ENCODE assay signal across 17 mouse cellular contexts in genomic region chr15:88680931-88681330, GRCm38 (mm10). TPM values are rescaled to one million over a fixed set of nuclear protein-coding genes. Genes with fewer than 3 reads are reported as not detected.
DNase-seq lines count a peak whose midpoint lies in the region; ATAC-seq and TF ChIP-seq lines count a peak whose summit lies in the region.
"Had no signal": no experiment of that assay in that cellular context is flagged by ENCODE, and none has a peak within 500 bp of the region (broad histone marks: within the 10 kb centered on the region; RNA-seq: fewer than 3 reads in every experiment).

No protein-coding gene starts in this region.

- no peak for TF ChIP-seq EP300 in heart, adult 2 months (IDR thresholded peaks at IDR 0.05; ENCODE audit: insufficient read depth, low read depth, low read length)

- peak; percentile 17 for ATAC-seq in Patski
- ATAC-seq in erythroblast, adult 5-6 weeks (replicated peaks; ENCODE audit: low FRiP score, poor library complexity, severe bottlenecking), result no peak
- ATAC-seq: activated CD4-positive, CD25-positive, alpha-beta regulatory T cell, adult 4 months; forebrain, embryonic 13.5 days had no signal

- no peaks in the 10 kb centered on the region for H3K4me1 ChIP-seq in heart, adult 2 months (ENCODE audit: control insufficient read depth, insufficient read depth, low read length)
- H3K4me1 ChIP-seq: limb, embryonic 15.5 days; liver, embryonic 15.5 days; midbrain, embryonic 12.5 days had no signal

- no peak for TF ChIP-seq CTCF in heart, adult 2 months (IDR thresholded peaks at IDR 0.05)
- TF ChIP-seq CTCF in Patski (IDR thresholded peaks at IDR 0.05), result no peak

- TF ChIP-seq POLR2A in heart, adult 2 months (IDR thresholded peaks at IDR 0.05; ENCODE audit: insufficient read depth, low read depth, low read length), result no peak

- H3K27me3 ChIP-seq in heart, adult 2 months (ENCODE audit: control insufficient read depth, insufficient read depth, low read length), result no peaks in the 10 kb centered on the region
- no peaks in the 10 kb centered on the region for H3K27me3 ChIP-seq in Patski
- H3K27me3 ChIP-seq: forebrain, embryonic 13.5 days; heart, embryonic 12.5 days; limb, embryonic 15.5 days; liver, embryonic 15.5 days; midbrain, embryonic 12.5 days had no signal

- POLR2A ChIA-PET in Patski (lab: Charles Lee), result no interaction called here

- WGBS in heart, adult 2 months, result 69% methylated on average over 5 of the region's 5 CpGs

- H3K79me2 ChIP-seq in heart, adult 2 months (replicated peaks; ENCODE audit: control insufficient read depth, insufficient read depth, low read length), result no peaks in the 10 kb centered on the region

- H3K9ac ChIP-seq in heart, adult 2 months (ENCODE audit: low read depth, low read length), result no peak overlapping the region
- H3K9ac ChIP-seq: forebrain, embryonic 13.5 days; heart, embryonic 12.5 days; limb, embryonic 15.5 days; liver, embryonic 15.5 days; midbrain, embryonic 12.5 days had no signal

- in situ Hi-C loops in Patski (cut with MboI; ENCODE audit: low pct_unique_long_range_greater_than_20kb), result no loop called here

- H3K4me3 ChIP-seq in heart, adult 2 months, result no peak overlapping the region
- H3K4me3 ChIP-seq: forebrain, embryonic 13.5 days; heart, embryonic 12.5 days; limb, embryonic 15.5 days; liver, embryonic 15.5 days; midbrain, embryonic 12.5 days had no signal

- no peak overlapping the region for H3K27ac ChIP-seq in heart, adult 2 months
- H3K27ac ChIP-seq: forebrain, embryonic 13.5 days; limb, embryonic 15.5 days; liver, embryonic 15.5 days; midbrain, embryonic 12.5 days had no signal

- intact Hi-C loops in heart, postnatal 10 days (cut with DNase I), result no loop called here
- intact Hi-C loops in heart, adult 2 months (cut with DNase I), result no loop called here

- DNase-seq in cerebellum, adult 9-10 months, result peak; percentile 38
- no peak for DNase-seq in cerebellum, postnatal 4 days (ENCODE audit: low spot score in 2 of 2)
- DNase-seq in heart, postnatal 10 days, result peak; percentile 25 to 28
- DNase-seq in heart, adult 2 months, result no peak
- DNase-seq in Patski (ENCODE audit: low read depth, low spot score), result no peak
- DNase-seq in cerebellum, postnatal 36 days, result peak; percentile 53 to 54
- DNase-seq: kidney, adult 11 months; kidney, postnatal 4 days; lung, postnatal 10 days; right cerebral cortex, postnatal 14 days had no signal

- H3K36me3 ChIP-seq in heart, adult 2 months (ENCODE audit: control insufficient read depth, insufficient read depth, low read length), result no peaks in the 10 kb centered on the region
- H3K36me3 ChIP-seq: liver, embryonic 15.5 days had no signal

- CTCF ChIA-PET in Patski (lab: Charles Lee), result no interaction called here

RNA-seq across cellular contexts. Expression of gene Brd1, which starts 53.1 kb away (rescaled TPM):
- total RNA-seq in heart, postnatal 10 days (2021), result 10 to 100 TPM; 38.6 to 39.6 TPM
- 10 to 100 TPM; 28.7 to 31.0 TPM for total RNA-seq in heart, adult 2 months (2021)
- polyA plus RNA-seq in heart, adult 2 months (2012; rRNA removed), result 7.7 and 9.1 TPM in 2 replicates
- 41.7 TPM for polyA plus RNA-seq in Patski (2021)
- total RNA-seq in erythroblast, adult 5-6 weeks (2015; ENCODE audit: low replicate concordance), result 11.1 and 13.0 TPM in 2 replicates
- total RNA-seq in erythroblast, adult 5-6 weeks (2017; ENCODE audit: low replicate concordance), result 38.5 and 39.0 TPM in 2 replicates

Comparison
In these comparisons a context has a peak if more than half of its experiments do, and no peak if none do; other contexts are left out.
1. DNase-seq: peak in cerebellum, adult 9-10 months (single experiment), heart, postnatal 10 days (2 of 2) and cerebellum, postnatal 36 days (2 of 2); none in cerebellum, postnatal 4 days (0 of 2), heart, adult 2 months (0 of 2) and Patski (single experiment).